Mouse (Mus musculus) liver, embryonic 14.5 days (tissue): ENCODE measurements around the gene Stum.

Experiments used
- CTCF ChIP-seq: IDR thresholded peaks from 2 replicates; pipeline ENCODE4 v1.5.1; 2016; ENCODE audit warnings: antibody characterized with exemption, low read depth, control low read depth
- EP300 ChIP-seq: IDR thresholded peaks from 2 replicates; pipeline ENCODE4 v1.6.1; 2016; ENCODE audit warnings: antibody characterized with exemption, low read depth

DNA sequence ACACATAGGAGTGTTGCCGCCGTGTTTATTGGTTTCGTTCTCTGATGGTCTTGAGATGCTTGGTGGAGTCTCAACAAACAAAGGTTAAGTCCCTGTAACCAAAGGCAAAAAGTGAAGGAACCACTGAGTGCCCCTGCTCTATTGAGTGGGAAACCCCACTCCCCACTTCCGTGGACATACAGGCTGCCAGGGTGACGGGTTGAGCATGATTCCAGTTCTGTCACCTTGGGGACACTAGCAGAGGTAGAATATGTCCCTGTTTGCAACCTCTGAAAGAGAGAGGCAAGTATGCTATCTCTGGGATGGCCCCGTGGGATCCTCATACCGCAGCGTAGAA, 80.0 kb downstream of the Stum start:
- TF ChIP-seq EP300, result no peak
- TF ChIP-seq CTCF, result no peak
